Mouse (Mus musculus): ENCODE measurements around the gene Rnf185.

- TF ChIP-seq CTCF (IDR thresholded peaks at IDR 0.05; ENCODE audit: low read depth) (no peak), EP300 (optimal IDR thresholded peaks at IDR 0.05) (no peak)
These were observed 55.6 kb downstream of the Rnf185 start for GRCm38 (mm10) chr11:3396562-3396961.
